Mouse (Mus musculus): ENCODE data around the gene Crybb2. TPM values are rescaled to one million over a fixed set of nuclear protein-coding genes. Genes with fewer than 3 reads are reported as not detected.
"Not testable (repeated sequence)": the region's sequence is repeated elsewhere in the genome, so short reads cannot be mapped to it uniquely, and the experiment has no call there.

The Crybb2 gene
- polyA plus RNA-seq, 1 experiment: 0.18 TPM

- H3K4me1 ChIP-seq (ENCODE audit: control insufficient read depth, insufficient read depth, insufficient read length, low read length): peaks cover 7% of the 10 kb centered on the region
- H3K4me3 ChIP-seq (ENCODE audit: low read depth, low read length): no peak overlapping the region
- no peaks in the 10 kb centered on the region for H3K27me3 ChIP-seq (ENCODE audit: control insufficient read depth, insufficient read depth, low read length)
- peaks cover 4% of the 10 kb centered on the region; the same call in 1 of the 2 replicates for H3K36me3 ChIP-seq (ENCODE audit: control insufficient read depth, insufficient read depth, low read length)
- TF ChIP-seq CTCF (IDR thresholded peaks at IDR 0.05; ENCODE audit: extremely low read depth, insufficient read length, insufficient replicate concordance, low read depth, low read length): no peak
- TF ChIP-seq POLR2A (IDR thresholded peaks at IDR 0.05; ENCODE audit: low read depth, low read length): no peak
- no peak overlapping the region for H3K27ac ChIP-seq (ENCODE audit: insufficient read depth, low read depth, low read length)
- 42% methylated on average over 4 of the region's 4 CpGs for WGBS
Observed at GRCm38 (mm10) chr5:113111336-113111735, 41.4 kb upstream of the Crybb2 start.

- Histone ChIP-seq H3K27me3 (ENCODE audit: control insufficient read depth, insufficient read depth, low read length) (no peaks in the 10 kb centered on the region), H3K36me3 (ENCODE audit: control insufficient read depth, insufficient read depth, low read length) (0 out of 2 replicates have a peak, but pooled peaks cover 1% of the 10 kb centered on the region), H3K27ac (ENCODE audit: insufficient read depth, low read depth, low read length) (no peak overlapping the region), H3K4me1 (ENCODE audit: control insufficient read depth, insufficient read depth, insufficient read length, low read length) (peaks cover 7% of the 10 kb centered on the region), H3K4me3 (ENCODE audit: low read depth, low read length) (no peak overlapping the region)
- TF ChIP-seq CTCF (IDR thresholded peaks at IDR 0.05; ENCODE audit: extremely low read depth, insufficient read length, insufficient replicate concordance, low read depth, low read length): no peak
- WGBS: 42% methylated on average over 1 of the region's 1 CpGs
Observed at GRCm38 (mm10) chr5:113110929-113111328, 41.0 kb upstream of the Crybb2 start.

DNA sequence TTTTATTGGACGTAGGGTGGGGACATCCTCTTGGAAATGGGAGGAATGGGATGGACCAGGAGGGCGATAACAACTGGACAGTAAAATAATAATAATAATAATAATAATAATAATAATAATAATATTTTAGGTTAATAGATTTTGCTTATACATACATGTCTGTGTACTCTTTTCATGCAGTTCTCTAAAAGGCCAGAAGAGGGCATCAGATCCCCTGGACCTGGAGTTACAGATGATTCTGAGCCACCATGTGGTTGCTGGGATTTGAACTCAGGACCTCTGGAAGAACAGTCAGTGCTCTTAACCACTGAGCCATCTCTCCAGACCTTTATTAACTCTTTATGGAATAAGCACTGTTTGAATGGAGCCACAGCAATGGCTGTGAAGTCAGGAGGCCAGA, 39.7 kb upstream of the Crybb2 start:
- not testable (repeated sequence) for H3K4me3 ChIP-seq (ENCODE audit: low read depth, low read length); H3K36me3 ChIP-seq (ENCODE audit: control insufficient read depth, insufficient read depth, low read length); H3K27me3 ChIP-seq (ENCODE audit: control insufficient read depth, insufficient read depth, low read length); H3K27ac ChIP-seq (ENCODE audit: insufficient read depth, low read depth, low read length); H3K4me1 ChIP-seq (ENCODE audit: control insufficient read depth, insufficient read depth, insufficient read length, low read length)
- TF ChIP-seq CTCF (IDR thresholded peaks at IDR 0.05; ENCODE audit: extremely low read depth, insufficient read length, insufficient replicate concordance, low read depth, low read length): peak; percentile 38; the same call in 1 of the 2 replicates
- WGBS: 88% methylated on average over 2 of the region's 2 CpGs

GRCm38 (mm10) chr5:113108165-113108764, 38.3 kb upstream of the Crybb2 start:
- Histone ChIP-seq H3K27me3 (ENCODE audit: control insufficient read depth, insufficient read depth, low read length) (no peaks in the 10 kb centered on the region), H3K27ac (ENCODE audit: insufficient read depth, low read depth, low read length) (no peak overlapping the region), H3K36me3 (ENCODE audit: control insufficient read depth, insufficient read depth, low read length) (peaks cover 3% of the 10 kb centered on the region; the same call in 1 of the 2 replicates), H3K4me1 (ENCODE audit: control insufficient read depth, insufficient read depth, insufficient read length, low read length) (peaks cover 2% of the 10 kb centered on the region; the same call in 1 of the 2 replicates), H3K4me3 (ENCODE audit: low read depth, low read length) (no peak overlapping the region)
- TF ChIP-seq POLR2A (IDR thresholded peaks at IDR 0.05; ENCODE audit: low read depth, low read length) (no peak), CTCF (IDR thresholded peaks at IDR 0.05; ENCODE audit: extremely low read depth, insufficient read length, insufficient replicate concordance, low read depth, low read length) (no peak)
- 77% methylated on average over 11 of the region's 11 CpGs for WGBS

GRCm38 (mm10) chr5:113107709-113108108, 37.8 kb upstream of the Crybb2 start:
- Histone ChIP-seq H3K27me3 (ENCODE audit: control insufficient read depth, insufficient read depth, low read length) (no peaks in the 10 kb centered on the region), H3K4me1 (ENCODE audit: control insufficient read depth, insufficient read depth, insufficient read length, low read length) (peaks cover 2% of the 10 kb centered on the region; the same call in 1 of the 2 replicates), H3K36me3 (ENCODE audit: control insufficient read depth, insufficient read depth, low read length) (peaks cover 3% of the 10 kb centered on the region; the same call in 1 of the 2 replicates), H3K4me3 (ENCODE audit: low read depth, low read length) (no peak overlapping the region), H3K27ac (ENCODE audit: insufficient read depth, low read depth, low read length) (no peak overlapping the region)
- no peak for TF ChIP-seq POLR2A (IDR thresholded peaks at IDR 0.05; ENCODE audit: low read depth, low read length)
- no peak for TF ChIP-seq CTCF (IDR thresholded peaks at IDR 0.05; ENCODE audit: extremely low read depth, insufficient read length, insufficient replicate concordance, low read depth, low read length)
- WGBS: 66% methylated on average over 3 of the region's 3 CpGs

- TF ChIP-seq CTCF (IDR thresholded peaks at IDR 0.05; ENCODE audit: extremely low read depth, insufficient read length, insufficient replicate concordance, low read depth, low read length) (no peak), POLR2A (IDR thresholded peaks at IDR 0.05; ENCODE audit: low read depth, low read length) (no peak)
- Histone ChIP-seq H3K27me3 (ENCODE audit: control insufficient read depth, insufficient read depth, low read length) (no peaks in the 10 kb centered on the region), H3K4me3 (ENCODE audit: low read depth, low read length) (no peak overlapping the region), H3K4me1 (ENCODE audit: control insufficient read depth, insufficient read depth, insufficient read length, low read length) (peaks cover 2% of the 10 kb centered on the region; the same call in 1 of the 2 replicates), H3K27ac (ENCODE audit: insufficient read depth, low read depth, low read length) (no peak overlapping the region), H3K36me3 (ENCODE audit: control insufficient read depth, insufficient read depth, low read length) (peaks cover 3% of the 10 kb centered on the region; the same call in 1 of the 2 replicates)
- 76% methylated on average over 7 of the region's 7 CpGs for WGBS
Observed at GRCm38 (mm10) chr5:113106594-113106993, 36.7 kb upstream of the Crybb2 start.

GRCm38 (mm10) chr5:113105481-113105880, 35.6 kb upstream of the Crybb2 start:
- no peak overlapping the region for H3K4me3 ChIP-seq (ENCODE audit: low read depth, low read length)
- no peak overlapping the region for H3K27ac ChIP-seq (ENCODE audit: insufficient read depth, low read depth, low read length)
- peaks cover 6% of the 10 kb centered on the region for H3K36me3 ChIP-seq (ENCODE audit: control insufficient read depth, insufficient read depth, low read length)
- WGBS: 91% methylated on average over 4 of the region's 4 CpGs
- peaks cover 2% of the 10 kb centered on the region; the same call in 1 of the 2 replicates for H3K4me1 ChIP-seq (ENCODE audit: control insufficient read depth, insufficient read depth, insufficient read length, low read length)
- no peak for TF ChIP-seq POLR2A (IDR thresholded peaks at IDR 0.05; ENCODE audit: low read depth, low read length)
- TF ChIP-seq CTCF (IDR thresholded peaks at IDR 0.05; ENCODE audit: extremely low read depth, insufficient read length, insufficient replicate concordance, low read depth, low read length): no peak
- no peaks in the 10 kb centered on the region for H3K27me3 ChIP-seq (ENCODE audit: control insufficient read depth, insufficient read depth, low read length)
